Mouse (Mus musculus) liver, adult (tissue): ENCODE measurements around the gene Tldc2.

Experiments
- GATA4 ChIP-seq: IDR thresholded peaks from 2 replicates; pipeline ENCODE4 v1.6.1; 2014; ENCODE audit warnings: mild to moderate bottlenecking, low read length; ENCODE audit not compliant: insufficient replicate concordance

Gene Tldc2

GRCm38 (mm10) chr2:157057758-157058157 is 29.1 kb upstream of the Tldc2 start:
- no peak for TF ChIP-seq GATA4

- no peak for TF ChIP-seq GATA4
Measured at GRCm38 (mm10) chr2:157058342-157058998, 28.4 kb upstream of the Tldc2 start.

DNA sequence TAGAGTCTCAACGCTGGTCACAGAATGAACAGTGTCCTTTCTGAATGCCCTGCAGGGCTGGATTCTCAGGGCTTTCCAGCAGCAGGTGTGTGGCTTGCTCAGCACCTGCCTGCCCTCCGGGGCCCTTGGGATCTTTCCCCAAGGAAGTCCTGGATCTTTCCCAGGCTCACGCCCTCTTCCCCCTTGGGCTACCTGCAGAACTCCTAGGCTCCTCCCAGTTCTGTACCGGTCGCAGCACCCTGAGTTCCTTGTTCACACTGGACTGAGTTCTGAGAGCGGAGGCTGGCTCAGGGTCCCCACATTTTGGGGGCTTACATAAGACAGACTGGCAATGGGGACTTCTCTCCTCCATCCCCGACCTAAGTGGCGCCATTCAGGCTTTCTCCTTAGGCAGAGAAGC is 27.7 kb upstream of the Tldc2 start:
- no peak for TF ChIP-seq GATA4

- no peak for TF ChIP-seq GATA4
Measured at GRCm38 (mm10) chr2:157060037-157060436, 26.8 kb upstream of the Tldc2 start.

- TF ChIP-seq GATA4: no peak
Measured at GRCm38 (mm10) chr2:157060557-157061305, 26.1 kb upstream of the Tldc2 start.

- no peak; the same call in 1 of the 2 replicates for TF ChIP-seq GATA4
Measured at GRCm38 (mm10) chr2:157063241-157063700, 23.6 kb upstream of the Tldc2 start.

DNA sequence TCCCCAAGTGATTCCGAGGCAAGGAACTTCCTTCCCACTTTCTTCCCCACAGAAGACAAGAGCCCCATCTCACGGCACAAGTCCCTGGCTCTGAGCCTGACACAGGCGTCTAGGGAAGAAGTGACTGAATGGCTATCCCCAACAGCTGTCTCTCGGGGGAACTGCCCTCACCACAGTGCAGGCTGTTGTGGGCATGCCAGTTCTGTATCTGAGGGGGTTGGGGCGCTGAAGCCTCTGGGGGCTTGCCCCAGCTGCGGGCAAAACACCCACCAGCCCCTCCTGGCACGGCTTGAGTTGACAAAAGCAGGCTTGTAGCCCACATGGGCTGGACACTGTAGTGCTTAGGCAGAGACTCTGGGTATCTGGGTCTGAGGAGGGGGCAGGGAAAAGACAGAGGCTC is 22.7 kb upstream of the Tldc2 start:
- no peak for TF ChIP-seq GATA4

DNA sequence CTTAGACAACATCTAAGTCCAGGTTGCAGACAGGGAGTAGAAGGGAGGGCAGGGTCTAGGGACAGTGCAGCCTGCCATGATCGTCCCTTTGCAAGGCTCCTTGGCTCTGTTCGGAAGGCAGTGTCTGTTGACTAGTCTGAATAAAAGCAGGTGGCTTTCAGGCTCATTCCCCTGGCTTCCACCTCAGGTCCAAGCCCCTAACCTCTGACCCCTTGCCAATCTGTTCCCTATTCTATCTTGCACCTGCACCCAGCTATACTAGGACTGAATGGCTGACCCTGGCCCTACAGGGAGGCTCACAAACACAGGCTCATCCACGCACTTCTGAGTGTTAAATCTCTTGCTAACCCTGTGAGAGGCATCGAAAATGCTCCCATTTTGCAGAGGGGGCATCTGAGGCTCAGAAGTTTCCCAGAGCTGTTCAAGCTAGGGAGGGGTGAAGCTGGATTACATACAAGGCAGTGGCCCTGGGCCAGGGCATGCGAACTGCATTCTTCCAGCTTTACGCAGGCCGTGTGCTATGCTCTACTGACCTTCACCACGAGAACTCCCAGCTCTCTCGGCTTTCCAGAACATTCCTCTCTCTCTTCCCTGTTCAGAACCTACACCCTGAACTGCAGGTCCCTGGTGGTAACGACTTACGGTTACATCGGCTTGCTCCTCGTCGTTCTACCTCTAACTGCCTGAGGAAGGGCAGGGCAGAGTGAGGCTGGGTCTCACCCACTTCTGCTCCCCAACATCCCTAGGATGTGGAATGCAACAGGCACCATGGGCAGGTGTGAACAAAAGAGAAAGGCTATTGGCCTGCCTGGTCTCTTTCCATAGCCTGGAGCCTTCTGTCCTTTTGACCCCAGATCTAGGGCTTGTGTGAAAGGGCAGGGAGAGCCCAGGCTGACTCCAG is 21.6 kb upstream of the Tldc2 start:
- TF ChIP-seq GATA4: no peak

DNA sequence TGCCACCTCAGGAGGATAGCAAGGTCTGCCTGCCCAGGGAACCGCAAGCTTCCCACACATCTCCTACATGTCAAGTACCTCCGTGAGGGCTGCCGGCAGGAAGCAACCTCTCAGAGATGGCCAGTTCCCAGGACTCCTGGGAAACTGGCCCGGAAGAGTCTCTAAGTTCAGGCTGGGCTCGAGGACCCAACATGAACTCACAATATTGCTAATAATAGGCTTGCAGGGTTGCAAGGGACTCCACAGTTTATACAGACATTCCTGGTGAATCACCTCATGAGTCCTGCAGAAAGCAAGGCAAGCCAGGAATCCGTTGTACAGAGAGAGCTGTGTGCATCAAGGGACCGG is 21.0 kb upstream of the Tldc2 start:
- TF ChIP-seq GATA4: no peak

GRCm38 (mm10) chr2:157066731-157067430 is 20.0 kb upstream of the Tldc2 start:
- TF ChIP-seq GATA4: 0 out of 2 replicates have a peak, but pooled peaks have one; percentile 36

- TF ChIP-seq GATA4: no peak
Measured at GRCm38 (mm10) chr2:157068701-157069354, 18.0 kb upstream of the Tldc2 start.

DNA sequence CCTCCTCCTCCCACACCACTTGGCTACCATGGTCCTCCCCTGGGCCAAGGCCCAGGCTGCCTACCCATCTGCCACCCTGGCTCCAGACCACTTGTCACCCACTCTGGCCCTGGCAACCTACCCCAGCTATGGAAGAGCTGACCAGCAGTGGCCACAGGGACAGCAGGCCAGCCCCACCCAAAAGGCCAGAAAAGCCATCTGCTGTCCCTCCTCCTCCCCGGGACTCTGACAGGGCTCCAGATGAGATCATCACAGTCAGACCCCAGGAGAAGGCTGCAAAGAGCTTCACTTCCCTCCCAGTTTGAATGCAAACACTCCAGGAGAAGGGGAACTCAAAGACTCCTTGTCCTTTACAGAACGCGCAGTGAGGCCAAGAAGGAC is 17.5 kb upstream of the Tldc2 start:
- no peak for TF ChIP-seq GATA4

DNA sequence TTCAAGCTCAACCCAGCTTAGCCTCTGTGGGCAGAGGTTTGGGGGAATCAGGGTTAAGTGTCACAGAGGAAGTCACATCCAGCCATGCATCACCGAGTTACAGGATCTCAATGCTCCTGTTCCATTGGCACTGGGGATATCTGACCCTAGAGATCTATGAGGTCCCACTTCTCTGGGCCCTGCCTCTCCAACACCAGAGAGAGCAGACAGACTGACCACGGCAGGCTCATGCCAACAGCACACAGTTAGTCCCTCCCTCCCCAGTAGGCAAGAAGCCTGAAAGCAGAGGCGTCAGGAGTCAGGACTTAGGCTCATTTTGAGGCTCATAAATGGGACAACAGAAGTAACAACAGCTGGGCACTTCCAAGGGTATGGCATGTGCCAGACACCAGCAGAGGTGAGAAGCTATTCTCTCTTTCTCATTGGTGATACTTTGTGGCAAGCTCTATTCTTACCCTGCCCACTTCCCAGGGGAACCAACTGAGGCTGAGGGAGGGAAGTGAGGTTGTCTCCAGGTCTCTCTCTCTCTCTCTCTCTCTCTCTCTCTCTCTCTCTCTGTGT is 17.0 kb upstream of the Tldc2 start:
- TF ChIP-seq GATA4: no peak

DNA sequence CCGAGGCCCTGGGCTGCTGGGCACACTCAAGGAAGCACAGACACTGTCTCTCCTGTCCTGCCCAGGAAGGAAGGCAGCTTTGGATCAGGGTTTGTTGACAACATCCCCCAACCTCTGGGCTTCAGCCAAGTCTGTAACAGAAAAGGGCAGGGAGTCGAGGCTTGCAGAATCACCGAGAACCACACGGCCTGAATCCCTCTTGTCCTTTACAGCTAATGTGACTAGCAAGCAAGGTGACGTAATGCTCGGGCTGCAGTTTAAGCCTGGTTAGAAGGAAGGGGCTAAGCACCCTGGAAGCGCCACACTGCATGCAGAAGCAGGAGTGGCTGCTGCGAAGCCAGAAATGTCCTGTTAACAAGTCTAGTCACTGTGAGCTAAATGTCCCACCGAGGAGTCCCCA is 16.5 kb upstream of the Tldc2 start:
- TF ChIP-seq GATA4: no peak
